Mouse (Mus musculus) monocyte, adult 59 days (primary cell): ENCODE measurements around the gene Rab7. TPM values are rescaled to one million over a fixed set of nuclear protein-coding genes. Genes with fewer than 3 reads are reported as not detected.

Experiments used
- total RNA-seq, 2 experiments: library from RNA; stranded (reverse); gene quantifications; one replicate each; pipeline ENCODE4 v1.2.4; 2023

The Rab7 gene
- 100 to 1,000 TPM; 255 to 271 TPM for total RNA-seq

GRCm38 (mm10) chr6:88044577-88045405, at the start of gene Rab7:
TSS of gene Rab7 (minus strand) at chr6:88045270.

GRCm38 (mm10) chr6:88084278-88085151, 39.4 kb upstream of the Rab7 start, which contains the start of gene Rpn1:
TSS of gene Rpn1 (plus strand) at chr6:88084482.

GRCm38 (mm10) chr6:87981547-87982256, 63.4 kb downstream of the Rab7 start, which contains the start of gene H1fx:
TSS of gene H1fx (minus strand) at chr6:87981637.

Other genes with a start within 250 kb of the Rab7 start
- gene Rab43, start 233.1 kb downstream of the Rab7 start, total RNA-seq, result 100 to 1,000 TPM; 165 TPM
- gene Gm45140, start 209.5 kb downstream of the Rab7 start, total RNA-seq, result 10 to 100 TPM in 1 of 2 experiments, 1 to 10 TPM in 1; 8.4 to 12.7 TPM
- gene Isy1, start 206.5 kb downstream of the Rab7 start, total RNA-seq, result 10 to 100 TPM; 38.0 to 42.2 TPM
- 100 to 1,000 TPM; 228 to 237 TPM for gene Cnbp, start 194.2 kb downstream of the Rab7 start, total RNA-seq
- gene Copg1, start 157.5 kb downstream of the Rab7 start, total RNA-seq, result 10 to 100 TPM; 70.8 to 83.4 TPM
- gene Hmces, start 131.3 kb downstream of the Rab7 start, total RNA-seq, result 10 to 100 TPM; 12.1 to 13.3 TPM
- gene H1fx, start 63.6 kb downstream of the Rab7 start, total RNA-seq, result under 1 TPM in 1 of 2 experiments, not detected in 1; 0.58 TPM
- 100 to 1,000 TPM; 120 to 129 TPM for gene Rpn1, start 39.2 kb upstream of the Rab7 start, total RNA-seq
- under 1 TPM; 0.55 TPM for gene Gata2, start 148.6 kb upstream of the Rab7 start, total RNA-seq
- not detected for gene Dnajb8, start 177.0 kb upstream of the Rab7 start, total RNA-seq